Mouse (Mus musculus) small intestine, adult 2 months (tissue): ENCODE results near the gene Polg.

Source experiments
- CTCF ChIP-seq: fragments of 200-500 bp; IDR thresholded peaks from 2 replicates; pipeline ENCODE4 v1.5.1; 2012; ENCODE audit warnings: low read depth, mild to moderate bottlenecking, control low read depth, inconsistent platforms, low read length, moderate library complexity, mixed read lengths; ENCODE audit not compliant: insufficient replicate concordance, insufficient read length; ENCODE audit errors: extremely low read depth
- POLR2A ChIP-seq: fragments of 200-500 bp; IDR thresholded peaks from 2 replicates; pipeline ENCODE4 v1.6.1; 2012; ENCODE audit warnings: low read depth, mild to moderate bottlenecking, control low read depth, inconsistent platforms, low read length, moderate library complexity

GRCm38 (mm10) chr7:79400296-79400695 is 65.9 kb downstream of the Polg start:
- TF ChIP-seq POLR2A (no peak), CTCF (no peak)
